Mouse (Mus musculus) erythroblast, embryonic 14.5 days (primary cell): Measurements from ENCODE around the gene Afg1l.

Source experiments
- GATA1 ChIP-seq: IDR thresholded peaks from 2 replicates; pipeline ENCODE4 v1.6.1; 2012; ENCODE audit warnings: low read length, inconsistent platforms, mixed read lengths
- TAL1 ChIP-seq: IDR thresholded peaks from 3 replicates; pipeline ENCODE4 v1.6.1; 2012; ENCODE audit warnings: low read length, inconsistent platforms, mixed read lengths

- no peak for TF ChIP-seq GATA1
- no peak for TF ChIP-seq TAL1
These were observed 210.4 kb downstream of the Afg1l start for GRCm38 (mm10) chr10:42267811-42268545.
